Mouse (Mus musculus): ENCODE data around the gene Clec12b.

Clec12b gene

GRCm38 (mm10) chr6:129385774-129386173 lies at the start of gene Clec12b:
Gene Clec12b, minus strand, starts transcription at chr6:129385874.
- no peak for DNase-seq

GRCm38 (mm10) chr6:129434239-129434638 lies 48.6 kb upstream of the Clec12b start:
- DNase-seq: no peak

- no peak for DNase-seq
Measured at GRCm38 (mm10) chr6:129427281-129427680, 41.6 kb upstream of the Clec12b start.

GRCm38 (mm10) chr6:129425812-129426211 lies 40.1 kb upstream of the Clec12b start:
- no peak for DNase-seq

- no peak for DNase-seq
Measured at GRCm38 (mm10) chr6:129425217-129425616, 39.5 kb upstream of the Clec12b start.

- peak; percentile 37 for DNase-seq
Measured at GRCm38 (mm10) chr6:129423734-129424072, 38.0 kb upstream of the Clec12b start.

- no peak for DNase-seq
Measured at GRCm38 (mm10) chr6:129423040-129423733, 37.5 kb upstream of the Clec12b start.

- no peak for DNase-seq
Measured at GRCm38 (mm10) chr6:129422311-129422710, 36.6 kb upstream of the Clec12b start.

GRCm38 (mm10) chr6:129414177-129414576 lies 28.5 kb upstream of the Clec12b start:
- DNase-seq: no peak

GRCm38 (mm10) chr6:129408562-129408961 lies 22.9 kb upstream of the Clec12b start, which contains the start of gene Clec9a:
Gene Clec9a, plus strand, starts transcription at chr6:129408862.
- DNase-seq: no peak

GRCm38 (mm10) chr6:129407324-129407723 lies 21.6 kb upstream of the Clec12b start:
- no peak for DNase-seq

- DNase-seq: no peak
Measured at GRCm38 (mm10) chr6:129405999-129406398, 20.3 kb upstream of the Clec12b start.

GRCm38 (mm10) chr6:129403391-129403790 lies 17.7 kb upstream of the Clec12b start:
- no peak for DNase-seq

GRCm38 (mm10) chr6:129402404-129402803 lies 16.7 kb upstream of the Clec12b start:
- no peak for DNase-seq

- no peak for DNase-seq
Measured at GRCm38 (mm10) chr6:129399945-129400344, 14.3 kb upstream of the Clec12b start.

GRCm38 (mm10) chr6:129396997-129397396 lies 11.3 kb upstream of the Clec12b start, which contains the start of gene Clec1b:
Gene Clec1b, plus strand, starts transcription at chr6:129397297.
- DNase-seq: no peak

GRCm38 (mm10) chr6:129393732-129394131 lies 8.1 kb upstream of the Clec12b start:
- DNase-seq: no peak

GRCm38 (mm10) chr6:129393087-129393720 lies 7.5 kb upstream of the Clec12b start:
- DNase-seq: no peak

- no peak for DNase-seq
Measured at GRCm38 (mm10) chr6:129385000-129385399, 674 bp downstream of the Clec12b start.

GRCm38 (mm10) chr6:129383466-129383865 lies 2.2 kb downstream of the Clec12b start:
- DNase-seq: no peak

- no peak for DNase-seq
Measured at GRCm38 (mm10) chr6:129381736-129382135, 3.9 kb downstream of the Clec12b start.

- DNase-seq: no peak
Measured at GRCm38 (mm10) chr6:129380454-129380853, 5.2 kb downstream of the Clec12b start.

- no peak for DNase-seq
Measured at GRCm38 (mm10) chr6:129374937-129375471, 10.7 kb downstream of the Clec12b start.
